Mouse (Mus musculus): ENCODE measurements around the gene Tbx19. TPM values are rescaled to one million over a fixed set of nuclear protein-coding genes. Genes with fewer than 3 reads are reported as not detected.

Tbx19 gene
- polyA plus RNA-seq, 1 experiment from 2014 or later, result not detected

DNA sequence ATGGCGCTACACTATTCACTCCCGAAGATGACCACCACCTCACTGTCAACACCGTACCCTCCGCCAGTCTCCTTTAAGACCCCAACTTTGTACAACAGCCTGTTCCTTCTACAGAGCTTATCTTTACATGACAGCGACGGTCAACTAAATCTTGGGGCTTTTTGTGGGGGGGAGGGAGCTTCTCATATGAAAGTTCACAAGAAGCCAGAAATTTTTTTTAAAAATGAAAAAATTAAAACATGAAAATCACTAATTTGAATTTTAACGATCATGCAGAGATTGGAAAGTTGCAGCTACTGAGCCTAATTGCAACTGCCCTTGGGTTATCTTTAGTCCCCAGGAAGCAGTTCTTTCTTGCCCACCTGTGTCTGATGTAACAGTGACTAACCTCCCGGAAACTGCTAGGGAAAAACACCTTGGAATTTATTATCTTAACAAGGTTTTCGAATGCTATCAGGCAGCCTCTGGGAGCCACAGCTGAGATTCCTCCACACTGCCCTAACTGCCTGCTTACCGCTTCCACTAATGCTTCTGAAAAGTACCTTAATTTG is 32.2 kb upstream of the Tbx19 start:
- Histone ChIP-seq H3K9me3 (replicated peaks) (no peaks in the 10 kb centered on the region), H3K27ac (no peak overlapping the region), H3K4me3 (0 out of 2 replicates have a peak overlapping the region, but pooled peaks have one; percentile 79), H3K9ac (no peak overlapping the region), H3K4me1 (peaks cover 13% of the 10 kb centered on the region), H3K36me3 (no peaks in the 10 kb centered on the region), H3K27me3 (peaks cover 25% of the 10 kb centered on the region; the same call in 1 of the 2 replicates), H3K4me2 (replicated peaks) (peak overlapping the region; percentile 98; the same call in 1 of the 2 replicates)
- ATAC-seq (ENCODE audit: low FRiP score), result no peak
- WGBS, result 81% methylated on average over 10 of the region's 10 CpGs

- 77% methylated on average over 4 of the region's 4 CpGs for WGBS
- ATAC-seq (ENCODE audit: low FRiP score), result no peak
- Histone ChIP-seq H3K27ac (no peak overlapping the region; the same call in 1 of the 2 replicates), H3K9me3 (replicated peaks) (no peaks in the 10 kb centered on the region), H3K4me2 (replicated peaks) (no peak overlapping the region), H3K36me3 (no peaks in the 10 kb centered on the region), H3K4me1 (peaks cover 13% of the 10 kb centered on the region), H3K4me3 (no peak overlapping the region), H3K27me3 (peaks cover 25% of the 10 kb centered on the region; the same call in 1 of the 2 replicates), H3K9ac (no peak overlapping the region)
Measured at GRCm38 (mm10) chr1:165192102-165192501, 31.5 kb upstream of the Tbx19 start.

- 58% methylated on average over 13 of the region's 13 CpGs for WGBS
- H3K27me3 ChIP-seq, result peaks cover 25% of the 10 kb centered on the region; the same call in 1 of the 2 replicates
- H3K9ac ChIP-seq, result no peak overlapping the region
- no peak overlapping the region for H3K4me3 ChIP-seq
- no peak for ATAC-seq (ENCODE audit: low FRiP score)
- no peak overlapping the region; the same call in 1 of the 2 replicates for H3K27ac ChIP-seq
- no peaks in the 10 kb centered on the region for H3K36me3 ChIP-seq
- peaks cover 13% of the 10 kb centered on the region for H3K4me1 ChIP-seq
- H3K4me2 ChIP-seq (replicated peaks), result no peak overlapping the region
- H3K9me3 ChIP-seq (replicated peaks), result no peaks in the 10 kb centered on the region
Measured at GRCm38 (mm10) chr1:165191611-165192010, 31.0 kb upstream of the Tbx19 start.

- ATAC-seq (ENCODE audit: low FRiP score), result no peak
- H3K36me3 ChIP-seq, result no peaks in the 10 kb centered on the region
- H3K4me1 ChIP-seq, result peaks cover 13% of the 10 kb centered on the region
- no peak overlapping the region for H3K9ac ChIP-seq
- WGBS, result 91% methylated on average over 10 of the region's 10 CpGs
- H3K27ac ChIP-seq, result no peak overlapping the region
- no peak overlapping the region for H3K4me2 ChIP-seq (replicated peaks)
- H3K9me3 ChIP-seq (replicated peaks), result no peaks in the 10 kb centered on the region
- peaks cover 25% of the 10 kb centered on the region; the same call in 1 of the 2 replicates for H3K27me3 ChIP-seq
- no peak overlapping the region for H3K4me3 ChIP-seq
Measured at GRCm38 (mm10) chr1:165190571-165191273, 30.1 kb upstream of the Tbx19 start.

DNA sequence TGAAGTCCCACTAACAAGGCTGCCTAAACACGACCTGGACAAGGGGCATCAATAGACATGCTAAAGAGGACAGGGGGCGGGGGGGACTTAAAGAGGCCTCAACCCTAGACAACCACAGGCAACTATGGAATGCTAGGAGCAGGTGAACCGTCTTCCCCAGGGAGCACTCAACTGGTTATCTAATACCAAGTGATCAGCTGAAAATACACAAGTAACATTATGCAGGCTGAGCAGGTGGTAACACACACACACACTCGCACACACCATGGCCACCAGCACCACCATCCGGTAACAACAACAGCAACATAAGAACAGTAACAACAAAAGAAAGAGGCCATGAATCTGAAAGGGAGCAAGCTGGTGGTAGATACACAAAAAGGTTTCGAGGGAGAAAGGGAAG is 29.5 kb upstream of the Tbx19 start:
- Histone ChIP-seq H3K27me3 (peaks cover 20% of the 10 kb centered on the region; the same call in 1 of the 2 replicates), H3K4me3 (no peak overlapping the region), H3K4me1 (peaks cover 13% of the 10 kb centered on the region), H3K9ac (no peak overlapping the region), H3K36me3 (no peaks in the 10 kb centered on the region), H3K27ac (no peak overlapping the region), H3K9me3 (replicated peaks) (no peaks in the 10 kb centered on the region), H3K4me2 (replicated peaks) (no peak overlapping the region)
- ATAC-seq (ENCODE audit: low FRiP score), result no peak
- 72% methylated on average over 6 of the region's 6 CpGs for WGBS

DNA sequence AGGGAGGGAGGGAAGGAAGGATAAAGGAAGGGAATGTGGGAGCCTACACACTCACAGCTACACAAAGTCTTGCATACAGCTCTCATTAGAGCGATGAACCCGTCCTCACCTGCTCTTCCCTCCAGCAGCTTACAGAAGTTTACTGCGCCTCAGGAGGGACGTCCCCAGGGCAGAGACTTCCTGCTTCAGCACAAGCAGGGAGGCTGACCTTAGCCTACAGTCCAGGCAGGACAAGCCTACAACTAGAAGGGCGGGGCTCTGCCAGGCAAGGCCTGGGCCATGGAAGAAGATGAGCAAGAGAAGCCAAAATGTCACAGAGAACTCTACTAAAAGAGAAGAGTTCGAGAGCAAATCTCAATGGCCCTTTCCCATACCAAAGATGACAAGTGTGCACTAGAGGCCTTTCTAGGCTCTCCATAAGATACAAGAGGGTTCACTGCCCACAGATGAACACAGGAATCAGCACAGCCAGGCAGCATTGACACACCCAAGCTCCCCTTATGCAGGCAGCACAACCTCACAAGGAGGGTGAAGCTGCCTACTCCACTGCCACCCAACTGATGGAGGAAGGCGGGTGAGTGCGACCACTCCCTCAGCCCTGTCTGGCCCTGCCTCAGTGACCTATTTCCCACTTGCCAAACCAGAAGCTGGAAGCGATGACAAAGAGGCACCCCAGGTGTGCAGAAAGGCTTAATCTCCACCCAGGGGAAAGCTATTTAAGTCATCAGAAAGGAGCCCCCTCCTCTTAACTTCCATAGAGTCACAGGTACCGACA is 28.4 kb upstream of the Tbx19 start:
- WGBS, result 82% methylated on average over 10 of the region's 10 CpGs
- H3K4me2 ChIP-seq (replicated peaks), result no peak overlapping the region
- ATAC-seq (ENCODE audit: low FRiP score), result no peak
- peaks cover 11% of the 10 kb centered on the region; the same call in 1 of the 2 replicates for H3K27me3 ChIP-seq
- no peaks in the 10 kb centered on the region for H3K9me3 ChIP-seq (replicated peaks)
- no peak overlapping the region for H3K4me3 ChIP-seq
- H3K36me3 ChIP-seq, result no peaks in the 10 kb centered on the region
- H3K9ac ChIP-seq, result no peak overlapping the region
- H3K4me1 ChIP-seq, result peaks cover 5% of the 10 kb centered on the region
- H3K27ac ChIP-seq, result no peak overlapping the region

DNA sequence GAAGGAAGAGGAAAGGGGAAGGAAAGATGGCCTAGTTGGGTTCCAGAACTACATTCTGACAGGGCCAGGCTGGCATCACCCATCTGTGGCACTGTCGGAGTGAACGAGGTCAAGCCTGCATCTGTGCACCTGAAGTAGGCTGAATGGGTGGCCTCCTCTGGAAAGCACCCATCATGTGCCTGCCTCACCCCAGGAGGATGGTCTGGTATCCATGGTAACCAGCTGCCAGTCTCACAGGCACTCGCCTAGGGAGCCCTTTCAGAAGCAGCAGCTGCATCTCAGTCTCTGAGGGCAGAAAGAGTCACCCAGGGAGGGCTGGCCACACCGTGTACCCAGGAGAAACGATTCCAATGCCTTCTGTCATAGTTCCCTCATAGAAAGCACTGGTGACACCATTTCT is 26.8 kb upstream of the Tbx19 start:
- Histone ChIP-seq H3K27me3 (no peaks in the 10 kb centered on the region), H3K9ac (no peak overlapping the region), H3K4me3 (no peak overlapping the region), H3K4me2 (replicated peaks) (no peak overlapping the region), H3K27ac (no peak overlapping the region), H3K36me3 (no peaks in the 10 kb centered on the region), H3K4me1 (no peaks in the 10 kb centered on the region; the same call in 1 of the 2 replicates), H3K9me3 (replicated peaks) (no peaks in the 10 kb centered on the region)
- ATAC-seq (ENCODE audit: low FRiP score), result no peak
- WGBS, result 54% methylated on average over 5 of the region's 5 CpGs

DNA sequence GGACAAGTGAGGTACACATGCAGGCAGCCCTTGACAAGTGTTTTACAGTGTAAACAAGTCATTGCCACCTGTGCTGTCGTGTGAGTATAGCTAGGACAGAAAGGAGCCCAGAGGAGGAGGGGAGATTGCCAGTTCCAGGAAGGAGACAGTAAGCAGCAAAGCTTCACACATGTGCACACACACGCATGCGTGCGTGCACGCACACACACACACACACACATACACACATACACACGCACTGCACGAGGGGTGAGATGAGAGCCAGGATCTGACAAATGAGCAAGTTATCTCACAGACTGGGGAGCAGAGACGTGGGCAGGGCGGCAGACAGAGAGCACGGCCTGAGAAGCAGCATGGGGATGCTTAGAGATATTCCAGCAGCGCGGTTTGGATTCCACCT is 25.9 kb upstream of the Tbx19 start:
- no peak overlapping the region for H3K4me2 ChIP-seq (replicated peaks)
- H3K4me1 ChIP-seq, result no peaks in the 10 kb centered on the region; the same call in 1 of the 2 replicates
- no peaks in the 10 kb centered on the region for H3K27me3 ChIP-seq
- H3K9ac ChIP-seq, result no peak overlapping the region
- H3K27ac ChIP-seq, result no peak overlapping the region
- no peaks in the 10 kb centered on the region for H3K9me3 ChIP-seq (replicated peaks)
- WGBS, result 80% methylated on average over 12 of the region's 12 CpGs
- ATAC-seq (ENCODE audit: low FRiP score), result no peak
- no peaks in the 10 kb centered on the region for H3K36me3 ChIP-seq
- no peak overlapping the region for H3K4me3 ChIP-seq

- H3K4me1 ChIP-seq, result no peaks in the 10 kb centered on the region; the same call in 1 of the 2 replicates
- H3K36me3 ChIP-seq, result no peaks in the 10 kb centered on the region
- H3K27ac ChIP-seq, result no peak overlapping the region
- 70% methylated on average over 7 of the region's 7 CpGs for WGBS
- no peak overlapping the region for H3K4me2 ChIP-seq (replicated peaks)
- H3K9me3 ChIP-seq (replicated peaks), result no peaks in the 10 kb centered on the region
- H3K4me3 ChIP-seq, result no peak overlapping the region
- no peak for ATAC-seq (ENCODE audit: low FRiP score)
- no peak overlapping the region for H3K9ac ChIP-seq
- H3K27me3 ChIP-seq, result no peaks in the 10 kb centered on the region
Measured at GRCm38 (mm10) chr1:165185116-165185515, 24.5 kb upstream of the Tbx19 start.

- Histone ChIP-seq H3K27ac (no peak overlapping the region), H3K9ac (no peak overlapping the region), H3K4me3 (no peak overlapping the region), H3K36me3 (no peaks in the 10 kb centered on the region), H3K4me2 (replicated peaks) (no peak overlapping the region), H3K4me1 (no peaks in the 10 kb centered on the region; the same call in 1 of the 2 replicates), H3K9me3 (replicated peaks) (no peaks in the 10 kb centered on the region), H3K27me3 (no peaks in the 10 kb centered on the region)
- ATAC-seq (ENCODE audit: low FRiP score), result no peak
- 91% methylated on average over 3 of the region's 3 CpGs for WGBS
Measured at GRCm38 (mm10) chr1:165184178-165184577, 23.6 kb upstream of the Tbx19 start.

DNA sequence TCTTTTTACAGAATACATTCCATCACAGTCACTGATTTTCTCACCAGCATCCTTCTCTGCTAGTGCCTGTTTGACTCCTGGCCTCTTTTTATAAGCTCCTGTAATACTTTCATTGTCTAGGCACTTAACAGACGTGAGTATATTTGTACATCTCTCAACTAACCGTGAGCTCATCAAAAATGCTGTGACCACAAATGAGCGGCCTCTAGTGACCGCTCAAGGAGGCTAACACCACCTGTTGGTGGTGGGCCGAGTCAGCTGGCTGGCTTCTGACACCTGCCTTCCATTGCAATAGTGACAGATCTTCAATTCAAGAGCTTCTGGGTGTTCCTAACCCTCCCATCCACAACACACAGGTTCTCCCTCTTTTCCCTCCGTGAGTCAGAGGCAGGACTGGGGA is 22.8 kb upstream of the Tbx19 start:
- no peaks in the 10 kb centered on the region; the same call in 1 of the 2 replicates for H3K4me1 ChIP-seq
- no peaks in the 10 kb centered on the region for H3K27me3 ChIP-seq
- no peak overlapping the region for H3K9ac ChIP-seq
- H3K36me3 ChIP-seq, result no peaks in the 10 kb centered on the region
- ATAC-seq (ENCODE audit: low FRiP score), result no peak
- no peaks in the 10 kb centered on the region for H3K9me3 ChIP-seq (replicated peaks)
- WGBS, result 78% methylated on average over 6 of the region's 6 CpGs
- no peak overlapping the region for H3K4me2 ChIP-seq (replicated peaks)
- no peak overlapping the region for H3K4me3 ChIP-seq
- no peak overlapping the region for H3K27ac ChIP-seq

GRCm38 (mm10) chr1:165179321-165179720 is 18.7 kb upstream of the Tbx19 start:
- no peak for ATAC-seq (ENCODE audit: low FRiP score)
- Histone ChIP-seq H3K36me3 (no peaks in the 10 kb centered on the region), H3K9ac (no peak overlapping the region), H3K4me3 (no peak overlapping the region), H3K27me3 (no peaks in the 10 kb centered on the region), H3K27ac (no peak overlapping the region), H3K4me2 (replicated peaks) (no peak overlapping the region), H3K4me1 (no peaks in the 10 kb centered on the region), H3K9me3 (replicated peaks) (no peaks in the 10 kb centered on the region)
- 88% methylated on average over 5 of the region's 5 CpGs for WGBS
